Mouse (Mus musculus): ENCODE measurements around the gene Tekt5. TPM values are rescaled to one million over a fixed set of nuclear protein-coding genes. Genes with fewer than 3 reads are reported as not detected.

Gene Tekt5
- polyA plus RNA-seq (2014; fragmentation: Nextera tagmentation; extraction: Ambion mirVana): 0.32 and 0.97 TPM in 2 replicates

GRCm38 (mm10) chr16:10394699-10395540 lies at the start of gene Tekt5:
TSS of gene Tekt5 (minus strand) at chr16:10395490.
- peaks cover 0 to 5% of the 10 kb centered on the region in 2 experiments; a peak in 1 of 4 replicates for H3K4me1 ChIP-seq (ENCODE audit: control insufficient read depth in 2 of 2, insufficient read depth in 2 of 2, low read length in 2 of 2)
- WGBS: 6% methylated on average over 37 of the region's 37 CpGs
- no peak within 1 kb of the TSS for H3K27ac ChIP-seq (replicated peaks in 1 of 2; ENCODE audit: control insufficient read depth in 1 of 2, insufficient read depth in 1 of 2, low read depth in 2 of 2, low read length in 2 of 2)
- ATAC-seq (ENCODE audit: insufficient number of reproducible peaks, insufficient read depth, low FRiP score, low read depth): peak; percentile 68
- H3K9ac ChIP-seq (ENCODE audit: low read length): peak within 1 kb of the TSS; percentile 62
- peak within 1 kb of the TSS; percentile 76 for H3K4me2 ChIP-seq (ENCODE audit: low read length)
- 0 out of 2 replicates have a peak, but pooled peaks cover 3% of the 10 kb centered on the region for H3K9me3 ChIP-seq (ENCODE audit: control insufficient read depth, low read length)
- peak within 1 kb of the TSS; percentile 31 to 37 for H3K4me3 ChIP-seq (ENCODE audit: control insufficient read depth in 1 of 2, insufficient read depth in 1 of 2, low read depth in 1 of 2, low read length in 2 of 2)
- H3K27me3 ChIP-seq (ENCODE audit: control insufficient read depth, insufficient read depth, low read length): peaks cover 7% of the 10 kb centered on the region; the same call in 1 of the 2 replicates
- H3K36me3 ChIP-seq (ENCODE audit: control insufficient read depth, insufficient read depth, low read length): no peaks in the 10 kb centered on the region

GRCm38 (mm10) chr16:10443723-10444122 lies 48.4 kb upstream of the Tekt5 start:
- H3K4me1 ChIP-seq (ENCODE audit: control insufficient read depth in 2 of 2, insufficient read depth in 2 of 2, low read length in 2 of 2): peaks cover 2 to 7% of the 10 kb centered on the region in 2 experiments; a peak in 1 of 4 replicates
- H3K36me3 ChIP-seq (ENCODE audit: control insufficient read depth, insufficient read depth, low read length): no peaks in the 10 kb centered on the region
- H3K27me3 ChIP-seq (ENCODE audit: control insufficient read depth, insufficient read depth, low read length): no peaks in the 10 kb centered on the region
- no peaks in the 10 kb centered on the region for H3K9me3 ChIP-seq (ENCODE audit: control insufficient read depth, low read length)
- no peak overlapping the region for H3K27ac ChIP-seq (replicated peaks in 1 of 2; ENCODE audit: control insufficient read depth in 1 of 2, insufficient read depth in 1 of 2, low read depth in 2 of 2, low read length in 2 of 2)
- H3K4me3 ChIP-seq (ENCODE audit: control insufficient read depth in 1 of 2, insufficient read depth in 1 of 2, low read depth in 1 of 2, low read length in 2 of 2): no peak overlapping the region
- ATAC-seq (ENCODE audit: insufficient number of reproducible peaks, insufficient read depth, low FRiP score, low read depth): no peak
- H3K4me2 ChIP-seq (ENCODE audit: low read length): no peak overlapping the region
- no peak overlapping the region for H3K9ac ChIP-seq (ENCODE audit: low read length)

GRCm38 (mm10) chr16:10441761-10442160 lies 46.5 kb upstream of the Tekt5 start:
- no peak overlapping the region for H3K27ac ChIP-seq (replicated peaks in 1 of 2; ENCODE audit: control insufficient read depth in 1 of 2, insufficient read depth in 1 of 2, low read depth in 2 of 2, low read length in 2 of 2)
- no peak for ATAC-seq (ENCODE audit: insufficient number of reproducible peaks, insufficient read depth, low FRiP score, low read depth)

GRCm38 (mm10) chr16:10441328-10441727 lies 46.0 kb upstream of the Tekt5 start:
- ATAC-seq (ENCODE audit: insufficient number of reproducible peaks, insufficient read depth, low FRiP score, low read depth): no peak
- 85% methylated on average over 6 of the region's 6 CpGs for WGBS
- no peak overlapping the region for H3K9ac ChIP-seq (ENCODE audit: low read length)
- no peak overlapping the region for H3K27ac ChIP-seq (replicated peaks in 1 of 2; ENCODE audit: control insufficient read depth in 1 of 2, insufficient read depth in 1 of 2, low read depth in 2 of 2, low read length in 2 of 2)
- H3K27me3 ChIP-seq (ENCODE audit: control insufficient read depth, insufficient read depth, low read length): no peaks in the 10 kb centered on the region
- H3K9me3 ChIP-seq (ENCODE audit: control insufficient read depth, low read length): no peaks in the 10 kb centered on the region
- no peak overlapping the region for H3K4me3 ChIP-seq (ENCODE audit: control insufficient read depth in 1 of 2, insufficient read depth in 1 of 2, low read depth in 1 of 2, low read length in 2 of 2)
- H3K36me3 ChIP-seq (ENCODE audit: control insufficient read depth, insufficient read depth, low read length): no peaks in the 10 kb centered on the region
- H3K4me1 ChIP-seq (ENCODE audit: control insufficient read depth in 2 of 2, insufficient read depth in 2 of 2, low read length in 2 of 2): peaks cover 0 to 1% of the 10 kb centered on the region in 2 experiments; a peak in 1 of 4 replicates
- H3K4me2 ChIP-seq (ENCODE audit: low read length): no peak overlapping the region

More at GRCm38 (mm10) chr16:10441761-10442160, 46.5 kb upstream of the Tekt5 start:
- no peak overlapping the region for H3K4me3 ChIP-seq (ENCODE audit: control insufficient read depth in 1 of 2, insufficient read depth in 1 of 2, low read depth in 1 of 2, low read length in 2 of 2)
- H3K27me3 ChIP-seq (ENCODE audit: control insufficient read depth, insufficient read depth, low read length): no peaks in the 10 kb centered on the region
- no peak overlapping the region for H3K9ac ChIP-seq (ENCODE audit: low read length)
- peaks cover 0 to 2% of the 10 kb centered on the region in 2 experiments; a peak in 1 of 4 replicates for H3K4me1 ChIP-seq (ENCODE audit: control insufficient read depth in 2 of 2, insufficient read depth in 2 of 2, low read length in 2 of 2)
- 86% methylated on average over 4 of the region's 4 CpGs for WGBS
- no peaks in the 10 kb centered on the region for H3K9me3 ChIP-seq (ENCODE audit: control insufficient read depth, low read length)
- no peak overlapping the region for H3K4me2 ChIP-seq (ENCODE audit: low read length)
- H3K36me3 ChIP-seq (ENCODE audit: control insufficient read depth, insufficient read depth, low read length): no peaks in the 10 kb centered on the region

GRCm38 (mm10) chr16:10438055-10438454 lies 42.8 kb upstream of the Tekt5 start:
- no peak overlapping the region for H3K9ac ChIP-seq (ENCODE audit: low read length)
- no peaks in the 10 kb centered on the region for H3K36me3 ChIP-seq (ENCODE audit: control insufficient read depth, insufficient read depth, low read length)
- H3K4me2 ChIP-seq (ENCODE audit: low read length): no peak overlapping the region
- H3K4me3 ChIP-seq (ENCODE audit: control insufficient read depth in 1 of 2, insufficient read depth in 1 of 2, low read depth in 1 of 2, low read length in 2 of 2): no peak overlapping the region
- no peak for ATAC-seq (ENCODE audit: insufficient number of reproducible peaks, insufficient read depth, low FRiP score, low read depth)
- no peak overlapping the region for H3K27ac ChIP-seq (replicated peaks in 1 of 2; ENCODE audit: control insufficient read depth in 1 of 2, insufficient read depth in 1 of 2, low read depth in 2 of 2, low read length in 2 of 2)
- H3K4me1 ChIP-seq (ENCODE audit: control insufficient read depth in 2 of 2, insufficient read depth in 2 of 2, low read length in 2 of 2): no peaks in the 10 kb centered on the region
- 76% methylated on average over 5 of the region's 5 CpGs for WGBS
- H3K27me3 ChIP-seq (ENCODE audit: control insufficient read depth, insufficient read depth, low read length): no peaks in the 10 kb centered on the region
- no peaks in the 10 kb centered on the region for H3K9me3 ChIP-seq (ENCODE audit: control insufficient read depth, low read length)

- 82% methylated on average over 6 of the region's 6 CpGs for WGBS
- H3K27me3 ChIP-seq (ENCODE audit: control insufficient read depth, insufficient read depth, low read length): no peaks in the 10 kb centered on the region
- no peak overlapping the region for H3K9ac ChIP-seq (ENCODE audit: low read length)
- no peaks in the 10 kb centered on the region for H3K36me3 ChIP-seq (ENCODE audit: control insufficient read depth, insufficient read depth, low read length)
- no peaks in the 10 kb centered on the region for H3K4me1 ChIP-seq (ENCODE audit: control insufficient read depth in 2 of 2, insufficient read depth in 2 of 2, low read length in 2 of 2)
- no peak overlapping the region for H3K4me2 ChIP-seq (ENCODE audit: low read length)
- no peak for ATAC-seq (ENCODE audit: insufficient number of reproducible peaks, insufficient read depth, low FRiP score, low read depth)
- H3K27ac ChIP-seq (replicated peaks in 1 of 2; ENCODE audit: control insufficient read depth in 1 of 2, insufficient read depth in 1 of 2, low read depth in 2 of 2, low read length in 2 of 2): no peak overlapping the region
- H3K4me3 ChIP-seq (ENCODE audit: control insufficient read depth in 1 of 2, insufficient read depth in 1 of 2, low read depth in 1 of 2, low read length in 2 of 2): no peak overlapping the region
- no peaks in the 10 kb centered on the region for H3K9me3 ChIP-seq (ENCODE audit: control insufficient read depth, low read length)
Observed at GRCm38 (mm10) chr16:10436166-10436565, 40.9 kb upstream of the Tekt5 start.

GRCm38 (mm10) chr16:10433344-10433743 lies 38.1 kb upstream of the Tekt5 start:
- Histone ChIP-seq H3K9ac (ENCODE audit: low read length) (no peak overlapping the region), H3K27me3 (ENCODE audit: control insufficient read depth, insufficient read depth, low read length) (no peaks in the 10 kb centered on the region), H3K4me3 (ENCODE audit: control insufficient read depth in 1 of 2, insufficient read depth in 1 of 2, low read depth in 1 of 2, low read length in 2 of 2) (no peak overlapping the region), H3K27ac (replicated peaks in 1 of 2; ENCODE audit: control insufficient read depth in 1 of 2, insufficient read depth in 1 of 2, low read depth in 2 of 2, low read length in 2 of 2) (no peak overlapping the region), H3K4me2 (ENCODE audit: low read length) (no peak overlapping the region), H3K4me1 (ENCODE audit: control insufficient read depth in 2 of 2, insufficient read depth in 2 of 2, low read length in 2 of 2) (no peaks in the 10 kb centered on the region), H3K9me3 (ENCODE audit: control insufficient read depth, low read length) (no peaks in the 10 kb centered on the region), H3K36me3 (ENCODE audit: control insufficient read depth, insufficient read depth, low read length) (no peaks in the 10 kb centered on the region)
- 72% methylated on average over 5 of the region's 5 CpGs for WGBS
- ATAC-seq (ENCODE audit: insufficient number of reproducible peaks, insufficient read depth, low FRiP score, low read depth): no peak
